Mouse (Mus musculus) megakaryocyte-erythroid progenitor cell, adult 5-6 weeks (primary cell): ENCODE measurements around the gene Dact2. TPM values are rescaled to one million over a fixed set of nuclear protein-coding genes. Genes with fewer than 3 reads are reported as not detected.

Experiments used
- ATAC-seq: replicated peaks from 2 replicates; pipeline ENCODE4 v1.8.0; 2016; ENCODE audit warnings: mild to moderate bottlenecking, inconsistent platforms; ENCODE audit not compliant: severe bottlenecking, poor library complexity, low FRiP score, low TSS enrichment
- total RNA-seq, 2 experiments: library from RNA; stranded (forward) in 1 of 2; stranded (reverse) in 1 of 2; fragments of 200-1000, 215-1000 nt in 1 of 2; fragments of >200 nt in 1 of 2; fragmentation: Nextera tagmentation in 1 of 2; gene quantifications; 2 replicates each; pipeline ENCODE4 v1.2.3; 2014 to 2017

Dact2 gene
- total RNA-seq, 2 experiments from 2014 or later: not detected

- no peak for ATAC-seq
Measured at GRCm38 (mm10) chr17:14178911-14179310, 25.2 kb downstream of the Dact2 start.

DNA sequence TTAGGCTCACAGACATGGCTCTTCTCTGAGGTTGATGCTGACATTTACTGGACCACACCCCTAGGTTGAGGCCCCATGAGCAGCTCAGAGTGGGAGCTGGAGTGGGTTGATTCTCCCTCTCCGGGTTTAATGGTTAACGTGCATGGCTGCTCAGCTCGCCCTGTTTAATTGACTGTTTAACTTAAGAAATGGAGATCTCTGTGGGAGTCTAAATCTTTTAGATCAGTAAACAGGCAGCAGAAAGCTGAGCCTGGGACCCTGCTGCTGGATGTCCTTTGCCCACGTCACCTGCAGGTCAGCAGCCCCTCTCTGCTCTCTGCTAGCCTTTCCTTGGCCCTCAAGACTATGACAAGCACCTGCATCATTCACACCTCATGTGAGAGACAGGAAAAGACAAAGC lies 25.6 kb downstream of the Dact2 start:
- no peak for ATAC-seq

GRCm38 (mm10) chr17:14178049-14178448 lies 26.1 kb downstream of the Dact2 start:
- ATAC-seq: no peak

DNA sequence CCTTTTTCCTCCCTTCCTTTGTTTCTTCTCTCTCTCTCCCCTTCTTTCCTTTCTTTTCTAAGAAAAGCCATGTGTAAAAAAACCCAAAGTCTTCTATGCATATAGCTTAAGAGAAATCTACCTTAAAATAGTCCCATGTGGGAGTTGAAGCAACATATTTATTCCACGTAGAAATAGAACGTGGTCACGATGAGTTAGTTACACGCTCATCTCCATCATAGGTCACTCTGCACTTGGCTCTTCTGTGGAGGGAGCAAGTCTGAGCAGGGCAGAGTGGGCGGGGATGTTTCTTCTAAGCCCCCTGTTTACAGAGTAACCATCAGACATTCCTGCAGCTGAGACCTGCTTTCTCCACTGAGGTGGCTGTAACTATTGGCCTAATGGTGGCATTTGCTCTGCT lies 27.1 kb downstream of the Dact2 start:
- no peak for ATAC-seq

GRCm38 (mm10) chr17:14175704-14176103 lies 28.4 kb downstream of the Dact2 start:
- no peak for ATAC-seq

DNA sequence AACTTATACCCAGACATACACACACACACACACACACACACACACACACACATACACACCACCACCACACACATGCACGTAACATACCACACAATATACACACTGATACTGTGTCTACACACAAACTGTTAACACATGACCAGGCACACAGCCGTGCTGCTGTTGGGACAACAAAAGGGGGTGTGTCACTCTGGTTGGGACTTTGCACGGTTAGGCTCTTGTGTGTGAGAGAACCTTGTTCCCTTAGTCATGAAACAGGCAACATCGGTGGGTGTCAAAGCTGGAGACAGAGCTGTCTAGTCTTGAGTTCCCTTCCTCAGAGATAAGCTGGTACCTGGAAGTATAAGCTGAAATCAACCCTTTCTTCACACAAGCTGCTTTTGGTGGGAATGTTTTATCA lies 29.1 kb downstream of the Dact2 start:
- ATAC-seq: no peak

DNA sequence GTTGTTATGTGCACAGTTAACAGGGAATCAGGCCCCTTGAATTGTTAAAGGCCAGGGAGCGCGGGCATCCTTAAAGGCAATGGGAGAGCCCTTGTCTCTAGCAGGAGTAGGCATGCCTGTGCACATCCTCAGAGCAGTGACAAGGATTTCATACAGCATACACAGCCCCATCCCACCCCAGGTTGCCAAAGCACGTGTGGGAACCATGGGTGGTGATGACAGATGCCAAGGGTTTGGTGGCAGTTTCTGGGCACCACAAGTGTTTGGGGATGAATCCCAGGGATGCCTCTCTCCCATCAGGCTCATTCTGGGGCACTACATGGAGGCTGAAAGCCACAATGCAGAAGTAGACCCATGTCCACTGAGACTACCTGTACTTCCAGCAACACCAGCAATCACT lies 29.7 kb downstream of the Dact2 start:
- ATAC-seq: no peak

GRCm38 (mm10) chr17:14173459-14173858 lies 30.6 kb downstream of the Dact2 start:
- peak; percentile 45; the same call in 1 of the 2 replicates for ATAC-seq

GRCm38 (mm10) chr17:14172731-14173130 lies 31.4 kb downstream of the Dact2 start:
- ATAC-seq: no peak

- ATAC-seq: no peak
Measured at GRCm38 (mm10) chr17:14172184-14172583, 31.9 kb downstream of the Dact2 start.

DNA sequence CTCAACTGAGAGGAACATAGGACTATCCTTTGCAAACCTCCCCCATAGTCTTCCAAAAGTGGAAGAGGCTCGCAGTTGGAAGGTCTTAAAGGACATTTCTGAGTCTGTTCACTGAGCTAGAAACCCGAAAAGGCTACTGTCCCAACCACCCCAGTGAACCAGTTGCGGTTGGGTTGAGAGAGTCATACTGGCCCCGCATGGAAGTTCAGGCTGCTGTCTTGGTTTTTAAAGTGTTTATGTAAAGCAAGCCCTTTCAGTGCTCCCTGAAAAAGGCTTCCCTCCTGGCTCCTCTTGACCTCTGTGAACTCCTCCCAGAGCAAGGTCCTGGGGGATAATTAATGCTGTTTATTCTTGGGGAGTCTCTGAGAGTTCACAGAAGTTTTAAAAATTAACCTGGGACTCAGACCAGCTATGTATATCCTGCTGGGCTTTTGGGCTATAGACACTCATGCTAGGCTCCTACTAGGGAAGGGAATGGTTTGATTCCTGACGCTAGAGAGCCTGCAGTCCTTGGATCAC lies 33.1 kb downstream of the Dact2 start:
- ATAC-seq: no peak

- ATAC-seq: no peak
Measured at GRCm38 (mm10) chr17:14169431-14169830, 34.7 kb downstream of the Dact2 start.

DNA sequence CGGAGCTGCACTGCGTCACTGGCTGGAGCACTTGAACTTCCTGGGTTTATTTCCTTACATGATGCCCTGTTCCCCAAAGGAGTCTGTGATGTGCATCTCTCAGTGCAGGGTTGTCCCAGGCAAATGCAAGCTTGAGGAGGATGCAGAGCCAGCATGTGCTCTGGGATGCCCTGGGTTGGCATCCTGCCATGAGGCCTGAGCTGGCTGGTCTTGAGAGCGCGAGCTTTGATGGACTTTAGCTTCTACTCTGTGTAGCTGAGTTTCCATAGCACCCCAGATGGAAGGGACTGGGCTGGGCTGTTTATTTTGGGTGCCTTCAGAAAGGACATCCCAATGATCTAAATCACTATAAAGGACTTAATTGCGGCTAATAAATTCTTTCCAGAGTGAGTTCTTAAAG lies 36.5 kb downstream of the Dact2 start:
- no peak for ATAC-seq

DNA sequence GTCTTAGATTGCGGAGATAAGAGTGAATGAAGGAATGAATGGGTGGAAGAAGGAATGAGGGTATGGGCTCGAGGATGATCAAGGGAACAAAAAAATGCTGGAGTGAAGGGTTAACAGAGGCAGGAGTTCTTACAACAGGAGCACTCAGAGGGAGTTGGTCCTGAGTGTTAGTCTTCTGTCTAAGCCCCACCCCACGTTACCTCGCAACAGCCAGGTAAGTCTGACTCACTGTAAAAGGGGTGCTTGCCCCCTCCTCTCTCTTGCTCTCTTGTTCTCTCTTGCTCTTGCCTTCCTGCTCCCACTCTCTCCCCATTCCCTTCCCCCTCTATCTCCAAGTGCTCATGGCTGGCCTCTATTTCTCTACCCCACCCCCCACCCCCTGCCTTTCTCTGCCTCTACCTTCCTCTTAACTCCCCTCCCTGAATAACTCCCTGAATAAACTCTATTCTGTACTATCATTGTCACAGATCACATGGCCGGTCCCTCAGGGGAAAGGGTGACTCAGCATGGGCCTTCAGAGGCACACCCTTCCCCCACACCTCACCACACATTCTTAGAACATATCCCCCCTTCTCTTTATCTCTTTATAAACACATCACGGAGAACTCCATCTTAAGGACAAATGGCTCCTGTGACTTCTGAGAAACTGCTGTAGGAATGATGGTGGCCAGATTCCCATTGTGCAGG lies 37.2 kb downstream of the Dact2 start:
- no peak for ATAC-seq

DNA sequence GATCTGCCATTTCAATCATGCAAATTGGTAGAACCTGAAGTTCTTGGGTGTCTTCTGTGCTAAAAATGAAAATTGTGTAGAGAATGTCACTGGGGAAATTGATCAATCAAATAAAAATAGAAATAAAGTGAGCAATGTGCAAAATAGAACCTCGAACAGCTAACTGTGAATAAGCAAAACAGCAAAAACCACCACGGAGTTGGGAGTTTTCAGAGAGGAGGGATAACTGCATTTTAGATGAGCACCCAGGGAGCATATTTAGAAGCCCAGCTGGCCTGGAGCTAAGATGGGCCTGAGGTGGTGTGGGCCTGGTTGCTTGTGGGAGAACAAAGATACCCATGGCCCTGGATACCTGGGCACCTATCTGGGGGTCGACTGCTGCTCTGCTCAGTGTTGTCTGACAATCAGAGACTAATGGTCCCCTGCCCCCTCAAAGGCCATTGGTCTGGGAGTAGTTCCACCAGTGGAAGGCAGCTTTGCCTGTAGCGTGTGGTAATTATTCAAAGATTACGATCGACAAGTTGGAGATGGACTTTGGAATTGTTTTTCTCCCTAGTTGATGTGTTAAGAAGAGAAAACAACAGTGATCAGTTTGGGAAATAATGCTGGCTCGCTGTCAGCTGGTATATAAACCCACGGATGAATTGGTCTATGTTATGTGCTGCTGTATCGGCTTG lies 38.0 kb downstream of the Dact2 start:
- ATAC-seq: no peak

GRCm38 (mm10) chr17:14165332-14165876 lies 38.7 kb downstream of the Dact2 start:
- no peak for ATAC-seq

GRCm38 (mm10) chr17:14160846-14161245 lies 43.3 kb downstream of the Dact2 start:
- ATAC-seq: no peak

DNA sequence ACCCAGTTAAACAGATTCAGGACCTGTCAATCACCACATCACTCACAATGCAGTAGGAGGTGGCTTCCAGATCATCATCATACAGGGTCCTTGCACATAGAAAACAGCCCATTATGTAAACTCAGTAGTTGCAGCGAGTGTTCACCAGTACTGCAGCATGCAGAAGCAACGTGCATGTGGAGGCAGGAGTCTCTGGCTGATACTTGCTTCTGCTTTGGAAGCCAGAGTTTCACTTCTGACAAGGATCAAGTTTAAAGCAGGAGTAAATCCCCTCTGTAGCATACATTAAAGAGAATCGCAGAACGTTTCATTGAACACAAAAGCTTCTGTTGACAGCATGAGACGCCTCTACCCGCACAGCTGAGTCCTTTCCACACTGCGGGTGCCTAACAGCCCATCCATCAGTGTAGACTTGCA lies 46.3 kb downstream of the Dact2 start:
- no peak for ATAC-seq
